ENCODE assay signal across 13 mouse cellular contexts in the genomic region with DNA sequence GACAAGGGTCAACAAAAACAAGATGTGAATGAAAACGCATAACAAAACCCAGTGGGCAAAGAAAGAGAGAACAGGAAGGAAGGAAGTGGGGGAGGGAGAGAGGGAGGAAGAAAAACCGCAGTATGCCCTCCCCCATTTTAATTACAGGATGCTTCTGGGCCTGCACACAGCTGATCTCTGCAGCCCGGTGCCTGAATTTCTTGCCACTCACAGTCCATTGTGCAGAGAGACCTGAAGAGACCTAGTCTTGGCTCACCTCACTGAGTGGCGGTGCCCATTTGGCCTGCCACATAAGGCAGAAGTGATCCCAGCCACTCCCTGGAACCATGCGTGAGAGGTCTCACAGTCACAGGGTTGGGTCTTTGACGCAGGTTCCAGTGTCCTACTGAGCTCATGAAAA. TPM values are rescaled to one million over a fixed set of nuclear protein-coding genes. Genes with fewer than 3 reads are reported as not detected.
DNase-seq lines count a peak whose midpoint lies in the region; ATAC-seq lines count a peak whose summit lies in the region.
"Had no signal": no experiment of that assay in that cellular context is flagged by ENCODE, and none has a peak within 500 bp of the region (broad histone marks: within the 10 kb centered on the region; RNA-seq: fewer than 3 reads in every experiment).

No protein-coding gene starts in this region.

- DNase-seq in heart, adult 11 months: peak; percentile 82
- no peak for DNase-seq in heart, postnatal 14 days
- peak; percentile 47 to 53 for DNase-seq in B cell, adult 2 months
- peak; percentile 43 to 46 for DNase-seq in spleen, postnatal 36 days (ENCODE audit: low spot score in 2 of 2)
- DNase-seq in left cerebral cortex, adult 11 months (ENCODE audit: low spot score): no peak
- DNase-seq in heart, postnatal 4 days: no peak
- DNase-seq in testis, postnatal 14 days (ENCODE audit: low spot score): no peak
- DNase-seq: gastrocnemius, postnatal 36 days; kidney, postnatal 10 days had no signal

- intact Hi-C loops in heart, postnatal 14 days (cut with DNase I): no loop called here

- ATAC-seq in common myeloid progenitor, adult 5-6 weeks (replicated peaks; ENCODE audit: low read depth, poor library complexity, severe bottlenecking): peak; percentile 45
- ATAC-seq: lung, postnatal 0 days; midbrain, embryonic 15.5 days had no signal

RNA-seq across cellular contexts. Expression of a gene that starts 13.8 kb away (rescaled TPM):
- total RNA-seq in heart, postnatal 14 days (2021): not detected
- not detected in 2 replicates for total RNA-seq in common myeloid progenitor, adult 5-6 weeks (2017)
- total RNA-seq in heart, postnatal 4 days (2021): not detected
- total RNA-seq: gastrocnemius, postnatal 36 days; left cerebral cortex, postnatal 25 days had no signal

RNA-seq across cellular contexts. Expression of a gene that starts 19.2 kb away (rescaled TPM):
- total RNA-seq in heart, postnatal 14 days (2021): 1 to 10 TPM; 1.1 to 1.8 TPM
- total RNA-seq in common myeloid progenitor, adult 5-6 weeks (2017): 3.0 and 3.4 TPM in 2 replicates
- 1 to 10 TPM; 1.5 to 2.0 TPM for total RNA-seq in heart, postnatal 4 days (2021)

Comparison
In these comparisons a context has a peak if more than half of its experiments do, and no peak if none do; other contexts are left out.
1. DNase-seq: peak in heart, adult 11 months (single experiment), B cell, adult 2 months (2 of 2) and spleen, postnatal 36 days (2 of 2); none in heart, postnatal 14 days (0 of 2), left cerebral cortex, adult 11 months (single experiment), heart, postnatal 4 days (single experiment) and testis, postnatal 14 days (single experiment).